Mouse (Mus musculus): ENCODE data around the gene Sdf4.

Gene Sdf4

GRCm38 (mm10) chr4:155992241-155992905 lies at the start of gene Sdf4, which contains the start of gene B3galt6:
Gene Sdf4 (plus strand): TSS chr4:155992872.
Gene B3galt6 (minus strand): TSS chr4:155992649.
- DNase-seq, result peak; percentile 89

GRCm38 (mm10) chr4:155943049-155943452 lies 49.6 kb upstream of the Sdf4 start:
- peak; percentile 70 for DNase-seq

- peak; percentile 98 for DNase-seq
These were observed 49.0 kb upstream of the Sdf4 start, which contains the start of gene Ube2j2 for GRCm38 (mm10) chr4:155943534-155944249. Gene Ube2j2 (plus strand): TSS chr4:155943831.

- DNase-seq, result no peak
These were observed 48.4 kb upstream of the Sdf4 start for GRCm38 (mm10) chr4:155944271-155944670.

GRCm38 (mm10) chr4:155947094-155947493 lies 45.6 kb upstream of the Sdf4 start:
- DNase-seq, result no peak

GRCm38 (mm10) chr4:155955491-155955890 lies 37.2 kb upstream of the Sdf4 start:
- no peak for DNase-seq

- DNase-seq, result peak; percentile 89
These were observed 33.4 kb upstream of the Sdf4 start for GRCm38 (mm10) chr4:155959275-155959674.

- DNase-seq, result peak; percentile 56
These were observed 30.3 kb upstream of the Sdf4 start, which contains the start of gene C1qtnf12 for GRCm38 (mm10) chr4:155962167-155962971. Gene C1qtnf12 (plus strand): TSS chr4:155962318.

- DNase-seq, result no peak
These were observed 29.6 kb upstream of the Sdf4 start for GRCm38 (mm10) chr4:155963106-155963505.

GRCm38 (mm10) chr4:155964396-155964795 lies 28.3 kb upstream of the Sdf4 start:
- DNase-seq, result no peak

- no peak for DNase-seq
These were observed 23.5 kb upstream of the Sdf4 start for GRCm38 (mm10) chr4:155969043-155969653.

- DNase-seq, result no peak
These were observed 22.4 kb upstream of the Sdf4 start for GRCm38 (mm10) chr4:155970286-155970685.

- DNase-seq, result no peak
These were observed 20.0 kb upstream of the Sdf4 start for GRCm38 (mm10) chr4:155972651-155973050.

GRCm38 (mm10) chr4:155973239-155973638 lies 19.4 kb upstream of the Sdf4 start:
- no peak for DNase-seq

- DNase-seq, result no peak
These were observed 11.1 kb upstream of the Sdf4 start for GRCm38 (mm10) chr4:155981436-155982082.

- no peak for DNase-seq
These were observed 8.9 kb upstream of the Sdf4 start for GRCm38 (mm10) chr4:155983788-155984187.

- peak; percentile 25 for DNase-seq
These were observed 1.3 kb upstream of the Sdf4 start for GRCm38 (mm10) chr4:155991211-155991907.

- no peak for DNase-seq
These were observed 803 bp upstream of the Sdf4 start for GRCm38 (mm10) chr4:155991908-155992230.

- peak; percentile 96 for DNase-seq
These were observed 355 bp downstream of the Sdf4 start for GRCm38 (mm10) chr4:155992906-155993547.

- no peak for DNase-seq
These were observed 934 bp downstream of the Sdf4 start for GRCm38 (mm10) chr4:155993606-155994005.

GRCm38 (mm10) chr4:156004109-156004508 lies 11.4 kb downstream of the Sdf4 start:
- DNase-seq, result no peak
